Mouse (Mus musculus) common myeloid progenitor, adult 5-6 weeks (primary cell): ENCODE data around the gene Tbc1d2. TPM values are rescaled to one million over a fixed set of nuclear protein-coding genes. Genes with fewer than 3 reads are reported as not detected.

Experiments used
- ATAC-seq: replicated peaks from 2 replicates; pipeline ENCODE4 v1.8.0; 2016; ENCODE audit warnings: low read depth, mild to moderate bottlenecking, moderate TSS enrichment, inconsistent platforms; ENCODE audit not compliant: poor library complexity, severe bottlenecking
- total RNA-seq: library from RNA; stranded (forward); fragments of 200-1000, 187-1606 nt; gene quantifications from 2 replicates; pipeline ENCODE4 v1.2.3, GENCODE M21; 2017

The Tbc1d2 gene
- total RNA-seq: 4.1 and 5.3 TPM in 2 replicates

GRCm38 (mm10) chr4:46650086-46650753 is at the start of gene Tbc1d2:
Tbc1d2 (minus strand) TSS chr4:46650209.
- peak; percentile 97 for ATAC-seq

- ATAC-seq: no peak
These were observed 46.5 kb upstream of the Tbc1d2 start for GRCm38 (mm10) chr4:46696467-46696866.

GRCm38 (mm10) chr4:46690565-46690964 is 40.6 kb upstream of the Tbc1d2 start:
- ATAC-seq: no peak

- ATAC-seq: no peak
These were observed 40.0 kb upstream of the Tbc1d2 start for GRCm38 (mm10) chr4:46690023-46690420.

GRCm38 (mm10) chr4:46689397-46690022 is 39.5 kb upstream of the Tbc1d2 start:
- ATAC-seq: peak; percentile 90

GRCm38 (mm10) chr4:46688213-46688832 is 38.3 kb upstream of the Tbc1d2 start:
- no peak for ATAC-seq

- no peak for ATAC-seq
These were observed 34.2 kb upstream of the Tbc1d2 start for GRCm38 (mm10) chr4:46684160-46684559.

GRCm38 (mm10) chr4:46676646-46677045 is 26.6 kb upstream of the Tbc1d2 start:
- no peak for ATAC-seq

- ATAC-seq: peak; percentile 64
These were observed 26.0 kb upstream of the Tbc1d2 start for GRCm38 (mm10) chr4:46675992-46676391.

GRCm38 (mm10) chr4:46675272-46675785 is 25.3 kb upstream of the Tbc1d2 start:
- ATAC-seq: peak; percentile 69

- peak; percentile 70 for ATAC-seq
These were observed 18.6 kb upstream of the Tbc1d2 start for GRCm38 (mm10) chr4:46668620-46669019.

GRCm38 (mm10) chr4:46666420-46666819 is 16.4 kb upstream of the Tbc1d2 start:
- no peak for ATAC-seq

- ATAC-seq: peak; percentile 36
These were observed 15.4 kb upstream of the Tbc1d2 start for GRCm38 (mm10) chr4:46665371-46665774.

GRCm38 (mm10) chr4:46664123-46665009 is 14.4 kb upstream of the Tbc1d2 start:
- peak; percentile 65 for ATAC-seq

- no peak for ATAC-seq
These were observed 11.4 kb upstream of the Tbc1d2 start for GRCm38 (mm10) chr4:46661433-46661832.

GRCm38 (mm10) chr4:46658946-46659345 is 8.9 kb upstream of the Tbc1d2 start:
- ATAC-seq: no peak

GRCm38 (mm10) chr4:46657116-46657515 is 7.1 kb upstream of the Tbc1d2 start:
- peak; percentile 90 for ATAC-seq

- ATAC-seq: no peak
These were observed 5.9 kb upstream of the Tbc1d2 start for GRCm38 (mm10) chr4:46655956-46656355.

- no peak for ATAC-seq
These were observed 5.3 kb upstream of the Tbc1d2 start for GRCm38 (mm10) chr4:46655298-46655697.

- ATAC-seq: no peak
These were observed 848 bp downstream of the Tbc1d2 start for GRCm38 (mm10) chr4:46649161-46649560.
